Mouse (Mus musculus): ENCODE results near the gene Lman1l. TPM values are rescaled to one million over a fixed set of nuclear protein-coding genes. Genes with fewer than 3 reads are reported as not detected.
A peak's percentile ranks its signal among the peaks of the same experiment; 100 is the strongest.

Gene Lman1l
- polyA plus RNA-seq, 1 experiment from 2014 or later: not detected

- peak; percentile 99 for TF ChIP-seq CTCF (IDR thresholded peaks at IDR 0.05; ENCODE audit: low read depth)
- no peak overlapping the region for H3K4me2 ChIP-seq (replicated peaks; ENCODE audit: low read depth)
- no peak overlapping the region for H3K27ac ChIP-seq (ENCODE audit: low read depth, low read length)
- no peak overlapping the region for H3K9ac ChIP-seq (ENCODE audit: low read depth, low read length)
- WGBS: 45% methylated on average over 14 of the region's 14 CpGs
- H3K27me3 ChIP-seq (replicated peaks; ENCODE audit: control insufficient read depth, insufficient read depth, low read length): no peaks in the 10 kb centered on the region
- H3K36me3 ChIP-seq (ENCODE audit: control insufficient read depth, insufficient read depth): peaks cover 76% of the 10 kb centered on the region
- no peak overlapping the region for H3K4me3 ChIP-seq (ENCODE audit: low read depth, low read length)
- no peaks in the 10 kb centered on the region for H3K9me3 ChIP-seq (ENCODE audit: control insufficient read depth)
- no peaks in the 10 kb centered on the region; the same call in 1 of the 2 replicates for H3K4me1 ChIP-seq (replicated peaks; ENCODE audit: control insufficient read depth, insufficient read depth, low read length)
- ATAC-seq: peak; percentile 57
Measured at GRCm38 (mm10) chr9:57629118-57629874, 8.7 kb upstream of the Lman1l start.

- H3K27ac ChIP-seq (ENCODE audit: low read depth, low read length): no peak overlapping the region; the same call in 1 of the 2 replicates
- no peak overlapping the region for H3K4me2 ChIP-seq (replicated peaks; ENCODE audit: low read depth)
- H3K9me3 ChIP-seq (ENCODE audit: control insufficient read depth): no peaks in the 10 kb centered on the region
- peak; percentile 5; the same call in 1 of the 2 replicates for ATAC-seq
- no peak overlapping the region for H3K4me3 ChIP-seq (ENCODE audit: low read depth, low read length)
- 92% methylated on average over 12 of the region's 12 CpGs for WGBS
- no peaks in the 10 kb centered on the region for H3K27me3 ChIP-seq (replicated peaks; ENCODE audit: control insufficient read depth, insufficient read depth, low read length)
- H3K9ac ChIP-seq (ENCODE audit: low read depth, low read length): no peak overlapping the region
- no peak for TF ChIP-seq CTCF (IDR thresholded peaks at IDR 0.05; ENCODE audit: low read depth)
- H3K4me1 ChIP-seq (replicated peaks; ENCODE audit: control insufficient read depth, insufficient read depth, low read length): no peaks in the 10 kb centered on the region
- peaks cover 76% of the 10 kb centered on the region for H3K36me3 ChIP-seq (ENCODE audit: control insufficient read depth, insufficient read depth)
Measured at GRCm38 (mm10) chr9:57628717-57629116, 8.1 kb upstream of the Lman1l start.

- Histone ChIP-seq H3K27ac (ENCODE audit: low read depth, low read length) (no peak overlapping the region), H3K4me2 (replicated peaks; ENCODE audit: low read depth) (no peak overlapping the region), H3K27me3 (replicated peaks; ENCODE audit: control insufficient read depth, insufficient read depth, low read length) (no peaks in the 10 kb centered on the region), H3K4me3 (ENCODE audit: low read depth, low read length) (no peak overlapping the region), H3K9me3 (ENCODE audit: control insufficient read depth) (no peaks in the 10 kb centered on the region), H3K4me1 (replicated peaks; ENCODE audit: control insufficient read depth, insufficient read depth, low read length) (no peaks in the 10 kb centered on the region), H3K36me3 (ENCODE audit: control insufficient read depth, insufficient read depth) (peaks cover 76% of the 10 kb centered on the region), H3K9ac (ENCODE audit: low read depth, low read length) (no peak overlapping the region)
- WGBS: 93% methylated on average over 11 of the region's 11 CpGs
- TF ChIP-seq CTCF (IDR thresholded peaks at IDR 0.05; ENCODE audit: low read depth): no peak
- no peak for ATAC-seq
Measured at GRCm38 (mm10) chr9:57627892-57628291, 7.3 kb upstream of the Lman1l start.

GRCm38 (mm10) chr9:57627191-57627590, 6.6 kb upstream of the Lman1l start:
- Histone ChIP-seq H3K36me3 (ENCODE audit: control insufficient read depth, insufficient read depth) (peaks cover 75% of the 10 kb centered on the region), H3K27ac (ENCODE audit: low read depth, low read length) (no peak overlapping the region), H3K4me3 (ENCODE audit: low read depth, low read length) (no peak overlapping the region), H3K4me1 (replicated peaks; ENCODE audit: control insufficient read depth, insufficient read depth, low read length) (no peaks in the 10 kb centered on the region), H3K9ac (ENCODE audit: low read depth, low read length) (no peak overlapping the region), H3K9me3 (ENCODE audit: control insufficient read depth) (no peaks in the 10 kb centered on the region), H3K27me3 (replicated peaks; ENCODE audit: control insufficient read depth, insufficient read depth, low read length) (no peaks in the 10 kb centered on the region), H3K4me2 (replicated peaks; ENCODE audit: low read depth) (no peak overlapping the region)
- no peak for ATAC-seq
- 93% methylated on average over 17 of the region's 17 CpGs for WGBS
- no peak for TF ChIP-seq CTCF (IDR thresholded peaks at IDR 0.05; ENCODE audit: low read depth)

GRCm38 (mm10) chr9:57625674-57626500, 5.3 kb upstream of the Lman1l start:
- Histone ChIP-seq H3K27me3 (replicated peaks; ENCODE audit: control insufficient read depth, insufficient read depth, low read length) (no peaks in the 10 kb centered on the region), H3K9me3 (ENCODE audit: control insufficient read depth) (no peaks in the 10 kb centered on the region), H3K27ac (ENCODE audit: low read depth, low read length) (no peak overlapping the region), H3K4me1 (replicated peaks; ENCODE audit: control insufficient read depth, insufficient read depth, low read length) (no peaks in the 10 kb centered on the region), H3K4me3 (ENCODE audit: low read depth, low read length) (no peak overlapping the region), H3K4me2 (replicated peaks; ENCODE audit: low read depth) (no peak overlapping the region), H3K9ac (ENCODE audit: low read depth, low read length) (no peak overlapping the region), H3K36me3 (ENCODE audit: control insufficient read depth, insufficient read depth) (peaks cover 64% of the 10 kb centered on the region)
- no peak for ATAC-seq
- TF ChIP-seq CTCF (IDR thresholded peaks at IDR 0.05; ENCODE audit: low read depth): no peak
- 90% methylated on average over 15 of the region's 15 CpGs for WGBS

- H3K4me2 ChIP-seq (replicated peaks; ENCODE audit: low read depth): no peak overlapping the region
- no peaks in the 10 kb centered on the region for H3K4me1 ChIP-seq (replicated peaks; ENCODE audit: control insufficient read depth, insufficient read depth, low read length)
- H3K9ac ChIP-seq (ENCODE audit: low read depth, low read length): no peak overlapping the region
- peaks cover 48% of the 10 kb centered on the region for H3K36me3 ChIP-seq (ENCODE audit: control insufficient read depth, insufficient read depth)
- H3K4me3 ChIP-seq (ENCODE audit: low read depth, low read length): no peak overlapping the region
- no peaks in the 10 kb centered on the region for H3K9me3 ChIP-seq (ENCODE audit: control insufficient read depth)
- no peak for ATAC-seq
- H3K27ac ChIP-seq (ENCODE audit: low read depth, low read length): no peak overlapping the region
- WGBS: 72% methylated on average over 7 of the region's 7 CpGs
- TF ChIP-seq CTCF (IDR thresholded peaks at IDR 0.05; ENCODE audit: low read depth): no peak
- H3K27me3 ChIP-seq (replicated peaks; ENCODE audit: control insufficient read depth, insufficient read depth, low read length): no peaks in the 10 kb centered on the region
Measured at GRCm38 (mm10) chr9:57624295-57624694, 3.7 kb upstream of the Lman1l start.

Data from intestine, postnatal 0 days (tissue).